Mouse (Mus musculus): Measurements from ENCODE around the gene Bend6.

Gene Bend6

DNA sequence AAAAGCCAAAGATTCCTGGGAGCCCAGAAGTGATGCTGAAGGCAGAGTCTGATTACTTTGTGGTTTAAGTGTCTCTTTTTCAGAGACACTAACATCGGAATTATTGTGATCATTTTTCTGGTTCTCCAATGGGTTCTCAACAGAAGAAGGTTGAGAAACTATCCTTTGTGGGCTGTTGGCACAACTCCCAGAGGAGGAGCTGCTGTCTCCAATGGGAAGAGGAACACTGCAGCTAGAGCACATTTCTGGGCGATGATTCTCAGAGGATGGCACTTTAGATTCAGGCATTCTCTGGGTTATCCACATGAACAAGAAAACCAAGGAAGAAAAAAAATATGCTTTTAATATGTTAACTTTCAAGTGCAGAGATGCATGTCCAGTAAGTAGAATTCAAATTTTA, 104.3 kb downstream of the Bend6 start:
- DNase-seq (ENCODE audit: low spot score), result no peak

Measured in testis, postnatal 10 days (tissue).